Mouse (Mus musculus): Measurements from ENCODE around the gene Cbx5.

- TF ChIP-seq CTCF (IDR thresholded peaks at IDR 0.05; ENCODE audit: borderline replicate concordance, control insufficient read depth, extremely low read depth, insufficient read depth, low read length, poor library complexity) (no peak), POLR2A (IDR thresholded peaks at IDR 0.05; ENCODE audit: control insufficient read depth, extremely low read depth, insufficient read depth, low read length, poor library complexity) (no peak)
Measured at GRCm38 (mm10) chr15:103242885-103243284, 3.3 kb upstream of the Cbx5 start.
